Mouse (Mus musculus): Measurements from ENCODE around the gene Carns1.
"Not testable (repeated sequence)": the region's sequence is repeated elsewhere in the genome, so short reads cannot be mapped to it uniquely, and the experiment has no call there.

Carns1 gene

GRCm38 (mm10) chr19:4148819-4149218, 26.5 kb downstream of the Carns1 start:
- no peak for DNase-seq

DNA sequence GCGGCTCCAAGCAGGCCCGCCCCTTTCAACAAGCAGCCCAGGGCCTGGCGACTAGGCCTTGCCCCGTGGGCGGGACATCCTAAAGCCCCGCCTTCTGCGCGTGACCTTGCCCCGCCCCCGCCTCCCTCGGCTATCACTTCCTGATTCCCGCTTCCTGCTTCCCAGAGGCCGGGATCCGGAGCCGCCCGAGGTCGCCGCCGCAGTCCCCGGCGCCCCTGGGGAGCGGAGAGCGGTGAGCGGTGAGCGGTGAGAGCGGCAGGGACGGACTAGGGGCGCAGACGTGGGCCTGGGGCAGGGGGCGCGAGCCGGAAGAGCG, 26.8 kb downstream of the Carns1 start, which contains the start of gene Coro1b:
TSS of gene Coro1b (plus strand) at position 129 of the 316 bp plus-strand sequence.
- peak; percentile 96 for DNase-seq

DNA sequence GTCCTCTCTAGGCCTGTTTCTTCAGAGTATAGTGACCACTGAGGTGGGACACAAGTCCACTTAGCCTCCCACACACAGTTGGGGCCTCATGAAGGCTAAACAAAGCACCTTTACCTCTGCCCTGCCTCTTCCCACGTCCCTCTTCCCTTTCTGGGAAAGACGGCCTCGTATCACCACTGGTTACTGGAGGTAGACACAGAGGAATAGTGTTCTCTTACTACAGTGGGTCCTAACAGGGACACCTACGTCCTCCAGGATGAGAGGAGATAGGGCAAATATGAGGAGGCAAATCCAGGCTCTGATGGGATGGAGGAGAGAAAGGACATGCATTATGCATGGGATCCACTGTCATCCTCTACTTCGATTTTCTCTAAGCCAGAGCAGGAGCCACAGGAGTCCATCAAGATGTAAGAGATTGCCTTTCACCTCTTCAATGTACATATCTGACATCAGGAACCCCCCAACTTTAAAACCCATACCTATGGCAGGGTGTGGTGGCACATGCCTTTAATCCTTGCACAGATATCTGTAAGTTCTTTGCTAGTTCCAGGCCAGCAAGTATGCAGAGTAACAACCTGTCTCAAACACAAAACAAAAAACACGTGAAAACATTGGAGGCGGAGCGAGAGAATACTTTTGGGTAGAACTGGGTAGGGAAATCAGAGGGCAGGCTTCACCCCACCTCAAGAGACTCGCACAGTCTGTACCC, 27.3 kb downstream of the Carns1 start:
- DNase-seq, result no peak

DNA sequence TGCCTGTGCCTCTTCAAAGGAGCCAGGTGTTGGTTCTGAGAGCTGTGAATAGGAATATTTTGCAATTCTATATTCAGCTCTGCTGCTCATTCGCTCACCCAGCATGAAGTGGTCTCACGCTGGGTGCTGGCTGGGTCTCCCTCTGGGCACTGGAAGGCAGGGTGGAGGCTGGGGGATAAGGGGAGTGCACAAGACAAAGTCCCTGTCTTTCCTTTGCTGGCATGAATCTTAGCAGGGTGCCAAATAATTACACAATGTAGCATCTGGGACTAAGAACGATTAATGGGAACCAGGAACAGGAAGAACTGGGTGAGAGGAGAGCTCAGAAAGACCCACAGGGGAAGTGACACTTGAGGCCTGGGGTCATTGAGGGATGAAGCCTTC, 28.3 kb downstream of the Carns1 start:
- DNase-seq, result no peak

GRCm38 (mm10) chr19:4146366-4147021, 28.8 kb downstream of the Carns1 start:
- no peak for DNase-seq

- DNase-seq, result no peak
Measured at GRCm38 (mm10) chr19:4145936-4146335, 29.3 kb downstream of the Carns1 start.

DNA sequence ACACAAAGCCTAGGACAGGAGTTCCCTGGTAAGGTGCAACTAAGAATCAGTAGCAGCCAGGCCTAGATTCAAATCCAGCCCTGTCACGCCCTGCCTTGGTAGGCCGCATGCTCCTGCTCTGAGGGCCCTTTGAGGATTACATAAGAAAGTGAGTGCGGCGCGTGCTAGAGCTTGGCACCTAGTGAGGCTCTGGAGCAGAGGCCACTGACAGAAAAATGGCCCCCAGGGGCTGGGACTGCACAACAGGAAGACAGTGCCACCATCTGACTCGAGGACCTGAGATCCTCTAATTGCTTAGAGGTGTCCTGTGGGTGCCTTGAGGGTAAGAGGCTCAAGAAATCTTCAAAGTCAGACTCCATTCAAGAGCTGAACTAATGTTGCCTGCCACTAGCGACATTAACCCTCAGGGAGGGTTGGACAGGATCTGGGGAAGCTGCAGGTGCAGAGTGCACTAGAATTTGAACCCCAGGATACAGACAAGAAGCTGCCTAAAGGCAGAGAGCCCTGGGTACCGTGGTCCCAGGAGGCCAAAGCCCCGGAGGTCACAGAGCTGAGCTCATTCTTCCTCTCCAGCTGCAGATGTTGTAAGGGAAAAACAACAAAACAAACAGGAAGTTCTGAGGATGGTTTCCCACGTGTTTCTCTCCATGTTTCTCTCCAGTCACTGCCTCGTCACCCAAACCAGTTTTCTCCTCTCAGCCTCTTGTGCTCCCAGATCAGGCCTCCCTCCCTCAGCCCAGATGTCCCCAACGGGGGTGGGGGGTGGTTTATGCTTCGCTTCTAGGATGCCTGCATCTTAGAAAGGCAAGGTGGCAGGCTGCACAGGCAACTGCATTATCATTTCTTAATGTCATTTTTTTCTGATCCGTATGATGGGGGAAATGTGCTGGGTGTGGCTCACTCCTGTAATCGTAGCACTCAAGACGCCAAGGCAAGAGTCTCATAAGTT, 30.5 kb downstream of the Carns1 start:
- no peak for DNase-seq

DNA sequence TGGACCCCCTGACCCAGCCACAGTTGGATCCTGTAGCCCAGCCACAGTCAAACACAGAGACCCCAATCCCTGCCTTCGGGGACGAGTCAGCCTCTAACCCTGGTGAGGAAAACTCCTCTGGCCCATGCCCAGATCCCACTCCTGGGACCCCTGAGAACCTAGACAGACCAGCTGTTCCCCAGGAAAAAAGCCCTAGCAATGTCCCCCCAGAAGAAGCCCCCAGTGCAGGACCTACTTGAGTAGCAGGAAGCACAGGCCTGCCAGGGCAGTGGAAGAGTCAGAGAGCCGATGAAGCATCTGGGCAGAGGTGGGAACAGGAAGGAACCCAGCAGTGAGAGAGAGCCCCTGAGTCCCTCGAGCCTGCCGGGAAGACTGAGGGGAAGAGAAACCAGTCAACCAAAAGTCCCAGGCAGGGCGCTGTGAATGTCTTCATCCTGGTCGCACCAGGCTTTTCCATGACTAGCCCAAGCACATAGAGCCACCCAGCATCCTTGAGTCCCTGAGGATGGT, 31.5 kb downstream of the Carns1 start, which contains the start of gene Cabp4:
TSS of gene Cabp4 (minus strand) at position 275 of the 510 bp plus-strand sequence.
- DNase-seq, result no peak

DNA sequence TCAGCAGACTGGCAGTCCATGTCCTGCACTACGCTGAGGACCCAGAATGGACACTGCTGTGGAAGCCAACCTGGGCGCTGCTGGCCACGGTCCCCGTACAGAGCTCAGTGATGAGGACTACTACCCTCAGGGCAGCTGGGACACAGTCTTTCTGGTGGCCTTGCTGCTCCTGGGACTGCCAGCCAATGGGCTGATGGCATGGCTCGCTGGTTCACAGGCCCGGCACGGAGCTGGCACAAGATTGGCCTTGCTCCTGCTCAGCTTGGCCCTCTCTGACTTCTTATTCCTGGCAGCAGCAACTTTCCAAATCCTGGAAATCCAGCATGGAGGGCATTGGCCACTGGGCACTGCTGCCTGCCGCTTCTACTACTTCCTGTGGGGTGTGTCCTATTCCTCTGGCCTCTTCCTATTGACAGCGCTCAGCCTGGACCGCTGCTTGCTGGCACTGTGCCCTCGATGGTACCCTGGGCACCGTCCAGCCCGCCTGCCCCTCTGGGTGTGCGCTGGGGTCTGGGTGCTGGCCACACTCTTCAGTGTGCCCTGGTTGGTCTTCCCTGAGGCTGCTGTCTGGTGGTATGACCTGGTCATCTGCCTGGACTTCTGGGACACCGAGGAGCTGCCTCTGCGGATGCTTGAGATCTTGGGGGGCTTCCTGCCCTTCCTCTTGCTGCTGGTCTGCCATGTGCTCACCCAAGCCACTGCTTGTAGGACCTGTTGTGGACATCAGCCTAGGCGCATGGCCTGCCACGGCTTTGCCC, 32.7 kb downstream of the Carns1 start:
- DNase-seq, result no peak

GRCm38 (mm10) chr19:4140147-4140546, 35.1 kb downstream of the Carns1 start:
- no peak for DNase-seq

GRCm38 (mm10) chr19:4139446-4139845, 35.8 kb downstream of the Carns1 start, which contains the start of gene Gpr152:
Gene Gpr152, plus strand, starts transcription at chr19:4139787.
- DNase-seq, result no peak

DNA sequence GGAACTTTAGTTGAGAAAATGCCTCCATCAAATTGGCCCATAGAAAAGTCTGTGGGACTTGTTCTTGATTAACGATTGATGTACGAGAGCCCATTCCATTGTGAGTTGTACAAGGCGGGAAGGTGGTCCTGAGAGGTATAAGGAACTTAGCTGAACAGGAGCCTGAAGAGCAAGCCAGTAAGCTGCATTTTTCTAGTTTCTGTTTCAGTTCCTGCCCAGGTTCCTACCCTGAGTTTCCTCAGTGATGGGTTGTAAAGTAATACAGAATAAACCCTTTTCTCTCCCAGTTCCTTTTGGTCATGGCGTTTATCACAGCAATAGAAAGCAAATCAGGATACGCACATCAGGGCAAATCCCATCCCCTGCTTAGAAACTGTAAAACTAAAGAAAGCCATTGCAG, 37.4 kb downstream of the Carns1 start:
- no peak for DNase-seq

GRCm38 (mm10) chr19:4136463-4136862, 38.8 kb downstream of the Carns1 start:
- no peak for DNase-seq

- not testable (repeated sequence) for DNase-seq
Measured at GRCm38 (mm10) chr19:4135963-4136345, 39.3 kb downstream of the Carns1 start.

GRCm38 (mm10) chr19:4135229-4135962, 39.9 kb downstream of the Carns1 start:
- DNase-seq, result not testable (repeated sequence)

- DNase-seq, result no peak
Measured at GRCm38 (mm10) chr19:4134354-4134753, 40.9 kb downstream of the Carns1 start.

DNA sequence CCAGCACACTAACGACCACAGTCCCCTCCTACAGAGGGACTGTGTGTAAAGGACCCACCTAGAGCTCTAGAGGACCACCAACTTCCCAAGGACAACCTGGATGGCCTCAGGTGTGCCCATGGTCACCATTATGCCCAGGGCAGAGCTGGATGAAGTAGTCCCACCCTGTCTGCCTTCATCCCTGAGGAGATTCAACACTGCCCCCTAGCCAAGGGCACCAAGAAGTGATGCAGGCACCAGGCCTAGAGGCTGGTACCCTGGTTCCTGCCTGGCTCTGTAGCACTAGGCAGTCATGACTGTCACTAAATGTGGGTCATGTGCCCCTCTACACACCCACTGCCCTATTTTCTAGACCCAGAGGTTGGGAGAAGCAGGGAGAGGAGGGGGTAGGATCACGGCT, 43.5 kb downstream of the Carns1 start:
- no peak for DNase-seq

DNA sequence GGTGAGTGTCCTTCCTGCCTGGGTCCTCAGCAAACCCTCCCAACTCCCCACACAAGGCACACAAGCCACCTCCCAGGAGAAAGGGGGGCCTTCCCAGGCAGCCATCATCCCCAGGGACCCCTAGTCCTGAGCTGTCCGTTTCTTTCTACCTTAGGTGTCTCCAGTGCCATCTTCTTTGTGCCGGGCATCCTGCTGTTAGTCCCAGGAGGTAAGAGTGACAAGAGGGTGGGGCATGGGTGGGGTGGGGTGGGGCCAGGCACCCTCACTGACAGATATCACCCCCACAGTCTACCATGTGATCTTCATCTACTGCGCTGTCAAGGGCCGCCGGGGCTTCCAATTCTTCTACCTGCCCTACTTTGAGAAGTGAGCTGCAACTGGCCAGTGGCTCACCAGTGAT, 44.2 kb downstream of the Carns1 start:
- no peak for DNase-seq

- DNase-seq, result no peak
Measured at GRCm38 (mm10) chr19:4130106-4130505, 45.2 kb downstream of the Carns1 start.

DNA sequence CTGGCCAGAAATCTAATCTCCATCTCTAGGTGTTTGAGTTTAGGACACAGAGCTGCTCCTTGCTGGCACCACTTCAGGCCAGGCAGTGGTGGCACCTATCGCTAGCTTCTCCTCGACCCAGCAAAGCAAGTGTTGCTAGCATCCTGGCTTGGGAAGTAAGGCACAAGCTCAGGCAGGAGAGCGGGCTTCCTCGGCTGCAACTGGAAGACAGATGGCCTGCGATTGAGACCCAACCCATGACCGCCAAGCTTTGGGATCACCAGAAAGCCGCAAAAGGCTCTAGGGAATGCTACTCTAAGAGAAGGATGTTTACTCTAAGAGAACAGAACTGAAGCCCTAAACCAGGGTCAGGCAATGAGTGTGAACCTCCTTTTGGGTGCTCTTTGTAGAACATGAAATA, 45.8 kb downstream of the Carns1 start:
- no peak for DNase-seq

- DNase-seq, result no peak
Measured at GRCm38 (mm10) chr19:4126759-4127495, 48.4 kb downstream of the Carns1 start.
